Mouse (Mus musculus) limb, embryonic 13.5 days (tissue): ENCODE results near the gene Pard6b. TPM values are rescaled to one million over a fixed set of nuclear protein-coding genes. Genes with fewer than 3 reads are reported as not detected.

Experiments used
- ATAC-seq: fragments of 200-750 bp; cut with Nextera tagmentation; 2 replicates; pipeline ENCODE4 v1.8.0; 2017; ENCODE audit warnings: low read depth, moderate number of reproducible peaks, moderate TSS enrichment; ENCODE audit not compliant: low FRiP score
- H3K27ac ChIP-seq: fragments of 300-500 bp; sonication (generic); 2 replicates; pipeline ENCODE4 v1.5.1; 2015; ENCODE audit warnings: inconsistent platforms, mild to moderate bottlenecking, moderate library complexity
- H3K27me3 ChIP-seq: fragments of 300-500 bp; sonication (generic); 2 replicates; pipeline ENCODE4 v1.6.1; 2015; ENCODE audit warnings: mild to moderate bottlenecking, inconsistent platforms
- H3K36me3 ChIP-seq: fragments of 300-500 bp; sonication (generic); 2 replicates; pipeline ENCODE4 v1.6.1; 2015; ENCODE audit warnings: inconsistent platforms, mild to moderate bottlenecking, moderate library complexity
- H3K4me1 ChIP-seq: fragments of 300-500 bp; sonication (generic); 2 replicates; pipeline ENCODE4 v1.6.1; 2015; ENCODE audit warnings: inconsistent platforms
- H3K4me2 ChIP-seq: fragments of 300-500 bp; sonication (generic); replicated peaks from 2 replicates; pipeline ENCODE4 v1.6.1; 2015; ENCODE audit warnings: inconsistent platforms, mild to moderate bottlenecking, moderate library complexity
- H3K4me3 ChIP-seq: fragments of 300-500 bp; sonication (generic); 2 replicates; pipeline ENCODE4 v1.5.1; 2015; ENCODE audit warnings: moderate library complexity, mild to moderate bottlenecking, inconsistent platforms
- H3K9ac ChIP-seq: fragments of 300-500 bp; sonication (generic); 2 replicates; pipeline ENCODE4 v1.6.1; 2015; ENCODE audit warnings: mild to moderate bottlenecking, inconsistent platforms
- H3K9me3 ChIP-seq: fragments of 300-500 bp; sonication (generic); 2 replicates; pipeline ENCODE4 v1.6.1; 2016; ENCODE audit warnings: inconsistent platforms
- WGBS: fragments of 180-500 bp; shearing (Covaris S2); methylation state at CpG from one replicate; pipeline ENCODE4 v1.1.7; 2015; 5-methylcytosine and 5-hydroxymethylcytosine counted together
- polyA plus RNA-seq: library from polyadenylated mRNA; unstranded; fragments of >200 nt; fragmentation: Nextera tagmentation; extraction: Ambion mirVana; gene quantifications from 2 replicates; pipeline ENCODE4 v1.2.1, GENCODE M21; 2015

Pard6b gene
- polyA plus RNA-seq: 2.7 and 3.7 TPM in 2 replicates

GRCm38 (mm10) chr2:168080431-168081246 lies at the start of gene Pard6b:
TSS of gene Pard6b (plus strand) at chr2:168081004.
- H3K4me1 ChIP-seq: peaks cover 26% of the 10 kb centered on the region
- peak within 1 kb of the TSS; percentile 58 for H3K27ac ChIP-seq
- peaks cover 30% of the 10 kb centered on the region for H3K27me3 ChIP-seq
- peak within 1 kb of the TSS; percentile 73 for H3K9ac ChIP-seq
- H3K9me3 ChIP-seq: no peaks in the 10 kb centered on the region
- no peaks in the 10 kb centered on the region for H3K36me3 ChIP-seq
- peak; percentile 95 for ATAC-seq
- H3K4me3 ChIP-seq: peak within 1 kb of the TSS; percentile 78
- peak within 1 kb of the TSS; percentile 98 for H3K4me2 ChIP-seq
- WGBS: under 1% methylated on average over 95 of the region's 110 CpGs

GRCm38 (mm10) chr2:168031842-168032241 lies 49.0 kb upstream of the Pard6b start:
- peaks cover 2% of the 10 kb centered on the region; the same call in 1 of the 2 replicates for H3K4me1 ChIP-seq
- H3K36me3 ChIP-seq: no peaks in the 10 kb centered on the region
- no peak overlapping the region for H3K4me2 ChIP-seq
- WGBS: 80% methylated on average over 2 of the region's 2 CpGs
- H3K4me3 ChIP-seq: no peak overlapping the region
- H3K27ac ChIP-seq: no peak overlapping the region
- ATAC-seq: no peak
- no peak overlapping the region for H3K9ac ChIP-seq
- peaks cover 13% of the 10 kb centered on the region for H3K9me3 ChIP-seq
- H3K27me3 ChIP-seq: no peaks in the 10 kb centered on the region

GRCm38 (mm10) chr2:168033905-168034304 lies 46.9 kb upstream of the Pard6b start:
- Histone ChIP-seq H3K4me2 (no peak overlapping the region), H3K9ac (no peak overlapping the region), H3K27me3 (no peaks in the 10 kb centered on the region), H3K4me3 (no peak overlapping the region), H3K9me3 (peaks cover 3% of the 10 kb centered on the region; the same call in 1 of the 2 replicates), H3K36me3 (no peaks in the 10 kb centered on the region), H3K4me1 (peaks cover 7% of the 10 kb centered on the region; the same call in 1 of the 2 replicates), H3K27ac (no peak overlapping the region)
- ATAC-seq: no peak
- WGBS: 62% methylated on average over 10 of the region's 10 CpGs

GRCm38 (mm10) chr2:168035907-168036306 lies 44.9 kb upstream of the Pard6b start:
- Histone ChIP-seq H3K9me3 (no peaks in the 10 kb centered on the region), H3K27me3 (no peaks in the 10 kb centered on the region), H3K4me1 (peaks cover 7% of the 10 kb centered on the region; the same call in 1 of the 2 replicates), H3K27ac (no peak overlapping the region), H3K4me2 (no peak overlapping the region), H3K36me3 (no peaks in the 10 kb centered on the region), H3K4me3 (no peak overlapping the region), H3K9ac (no peak overlapping the region)
- 90% methylated on average over 6 of the region's 6 CpGs for WGBS
- ATAC-seq: no peak

GRCm38 (mm10) chr2:168037063-168037462 lies 43.7 kb upstream of the Pard6b start:
- H3K9ac ChIP-seq: peak overlapping the region; percentile 25; the same call in 1 of the 2 replicates
- H3K27ac ChIP-seq: no peak overlapping the region
- WGBS: 27% methylated on average over 3 of the region's 3 CpGs
- no peak overlapping the region for H3K4me3 ChIP-seq
- no peaks in the 10 kb centered on the region for H3K9me3 ChIP-seq
- no peak overlapping the region for H3K4me2 ChIP-seq
- no peak for ATAC-seq
- H3K4me1 ChIP-seq: peaks cover 7% of the 10 kb centered on the region; the same call in 1 of the 2 replicates
- H3K36me3 ChIP-seq: no peaks in the 10 kb centered on the region
- no peaks in the 10 kb centered on the region for H3K27me3 ChIP-seq

DNA sequence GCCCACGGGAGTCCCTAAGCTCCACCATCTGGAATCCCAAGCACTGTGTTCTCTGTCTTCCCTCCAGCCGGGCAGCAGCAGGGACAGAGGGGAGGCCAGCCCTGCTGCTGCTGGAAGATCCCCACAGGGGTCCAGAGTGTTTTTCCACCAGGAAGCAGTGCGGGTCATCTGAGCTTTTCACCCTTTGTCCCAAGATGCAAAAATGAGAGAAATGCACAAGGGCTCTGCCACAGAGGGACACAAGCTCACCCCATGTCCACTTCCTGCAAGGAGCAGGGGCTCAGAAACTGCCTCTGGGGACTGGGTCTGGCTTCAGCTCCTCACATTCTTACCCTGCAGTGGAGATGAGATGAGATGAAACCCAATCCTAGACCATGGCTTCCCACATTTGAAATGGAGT lies 40.1 kb upstream of the Pard6b start:
- Histone ChIP-seq H3K9me3 (no peaks in the 10 kb centered on the region), H3K27me3 (no peaks in the 10 kb centered on the region), H3K4me1 (peaks cover 23% of the 10 kb centered on the region), H3K9ac (no peak overlapping the region), H3K27ac (no peak overlapping the region), H3K4me2 (no peak overlapping the region), H3K4me3 (no peak overlapping the region), H3K36me3 (no peaks in the 10 kb centered on the region)
- no peak for ATAC-seq
- WGBS: 57% methylated on average over 3 of the region's 3 CpGs

DNA sequence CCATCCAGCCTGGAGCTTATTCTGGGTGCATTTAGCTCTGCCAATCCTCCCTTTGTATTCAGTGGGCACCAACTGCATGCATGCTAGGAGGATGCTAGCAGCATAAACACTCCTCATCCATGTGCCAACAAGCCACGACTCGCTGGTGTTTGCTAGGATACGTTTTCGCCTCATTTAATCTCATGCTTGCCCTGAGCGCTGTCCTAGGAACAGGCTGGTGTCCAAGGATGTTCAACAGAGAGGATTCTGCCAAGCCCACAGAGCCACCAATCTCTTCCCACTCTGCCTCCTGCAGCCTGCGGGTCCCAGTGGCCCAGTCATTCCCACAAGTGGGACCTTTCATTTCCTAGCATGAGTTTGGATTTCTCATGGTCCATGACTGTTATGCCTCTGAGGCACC lies 38.8 kb upstream of the Pard6b start:
- Histone ChIP-seq H3K9ac (no peak overlapping the region), H3K36me3 (no peaks in the 10 kb centered on the region), H3K4me2 (no peak overlapping the region), H3K4me3 (no peak overlapping the region), H3K27ac (no peak overlapping the region), H3K4me1 (peaks cover 28% of the 10 kb centered on the region), H3K27me3 (no peaks in the 10 kb centered on the region), H3K9me3 (no peaks in the 10 kb centered on the region)
- ATAC-seq: no peak
- WGBS: 87% methylated on average over 6 of the region's 6 CpGs

DNA sequence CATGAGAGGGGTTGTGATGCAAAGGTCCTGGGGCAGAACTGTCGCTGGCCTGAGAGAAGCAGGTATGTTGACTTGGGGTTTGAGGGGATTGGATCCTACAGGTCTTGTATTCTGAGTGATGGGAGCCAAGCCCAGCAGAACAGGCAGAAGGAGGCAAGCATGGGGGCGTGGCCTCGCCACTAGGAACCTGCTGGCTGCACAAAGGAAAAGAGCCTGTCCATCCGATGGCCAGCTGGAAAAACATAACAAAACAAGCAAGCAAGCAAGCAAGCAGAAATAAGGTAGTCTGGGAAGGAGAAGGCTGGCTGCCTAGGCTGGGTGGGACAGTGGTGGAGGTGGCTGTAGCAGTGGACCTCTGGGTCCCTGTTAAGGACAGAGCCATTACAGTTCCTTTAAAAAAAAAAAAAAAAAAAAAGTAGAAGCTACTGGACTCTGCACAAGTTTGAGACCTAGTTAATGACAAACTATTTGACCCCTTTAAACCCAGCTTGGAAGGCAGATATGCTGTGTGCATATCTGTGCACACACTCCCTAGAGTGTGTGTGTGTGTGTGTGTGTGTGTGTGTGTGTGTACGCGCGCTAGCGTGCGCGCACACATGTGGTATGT lies 36.0 kb upstream of the Pard6b start:
- Histone ChIP-seq H3K27me3 (peaks cover 12% of the 10 kb centered on the region), H3K4me3 (no peak overlapping the region), H3K27ac (peak overlapping the region; percentile 89; the same call in 1 of the 2 replicates), H3K36me3 (no peaks in the 10 kb centered on the region), H3K4me1 (peaks cover 35% of the 10 kb centered on the region), H3K9ac (no peak overlapping the region), H3K9me3 (no peaks in the 10 kb centered on the region), H3K4me2 (0 out of 2 replicates have a peak overlapping the region, but pooled peaks have one; percentile 38)
- 84% methylated on average over 10 of the region's 10 CpGs for WGBS
- no peak for ATAC-seq

DNA sequence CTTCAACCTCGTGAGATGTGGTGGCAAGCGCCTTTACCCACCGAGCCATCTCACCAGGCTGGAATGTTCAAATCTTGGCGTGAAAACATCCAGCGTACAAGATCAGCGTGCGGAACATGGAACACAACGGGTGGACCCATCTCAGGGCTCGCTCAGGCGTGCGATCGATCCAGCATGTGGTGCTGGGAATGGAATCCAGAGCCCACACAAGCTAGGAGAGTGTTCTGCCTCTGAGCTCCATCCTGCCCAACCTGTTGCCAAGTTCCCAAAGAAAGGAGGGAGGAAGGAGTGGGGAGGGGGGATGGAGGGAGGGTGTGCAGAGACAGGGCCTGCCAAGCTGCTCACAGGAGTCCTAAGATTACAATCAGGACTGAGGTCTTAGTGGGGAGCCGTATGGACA lies 35.4 kb upstream of the Pard6b start:
- no peaks in the 10 kb centered on the region for H3K9me3 ChIP-seq
- peak; percentile 75 for ATAC-seq
- H3K27me3 ChIP-seq: peaks cover 18% of the 10 kb centered on the region
- WGBS: 66% methylated on average over 13 of the region's 13 CpGs
- H3K36me3 ChIP-seq: no peaks in the 10 kb centered on the region
- H3K4me1 ChIP-seq: peaks cover 41% of the 10 kb centered on the region
- H3K4me2 ChIP-seq: peak overlapping the region; percentile 38
- H3K9ac ChIP-seq: 0 out of 2 replicates have a peak overlapping the region, but pooled peaks have one; percentile 35
- H3K27ac ChIP-seq: peak overlapping the region; percentile 89
- no peak overlapping the region for H3K4me3 ChIP-seq

GRCm38 (mm10) chr2:168045771-168046170 lies 35.0 kb upstream of the Pard6b start:
- Histone ChIP-seq H3K27me3 (peaks cover 22% of the 10 kb centered on the region), H3K4me2 (peak overlapping the region; percentile 38), H3K9me3 (no peaks in the 10 kb centered on the region), H3K4me3 (no peak overlapping the region), H3K27ac (peak overlapping the region; percentile 89), H3K36me3 (no peaks in the 10 kb centered on the region), H3K9ac (peak overlapping the region; percentile 35; the same call in 1 of the 2 replicates), H3K4me1 (peaks cover 45% of the 10 kb centered on the region)
- ATAC-seq: peak; percentile 88
- 6% methylated on average over 5 of the region's 5 CpGs for WGBS

DNA sequence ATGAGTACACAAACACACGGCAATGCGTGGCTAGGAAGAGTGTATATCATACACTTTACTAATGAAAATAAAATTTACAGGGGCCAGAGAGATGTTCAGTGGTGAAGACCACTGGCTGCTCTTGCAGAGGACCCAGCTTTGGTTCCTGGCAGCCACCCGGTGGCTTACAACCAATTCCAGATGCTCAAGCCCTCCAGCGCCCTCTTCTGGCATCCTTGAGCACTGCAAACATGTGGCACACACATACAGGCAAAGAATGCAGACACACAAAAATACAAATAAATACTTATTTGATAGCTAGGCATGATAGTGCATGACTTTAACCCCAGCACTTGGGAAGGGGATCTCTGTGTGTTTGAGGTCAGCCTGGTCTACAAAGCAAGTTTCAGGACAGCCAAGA lies 34.3 kb upstream of the Pard6b start:
- H3K27ac ChIP-seq: peak overlapping the region; percentile 89
- peaks cover 29% of the 10 kb centered on the region for H3K27me3 ChIP-seq

GRCm38 (mm10) chr2:168049002-168049635 lies 31.7 kb upstream of the Pard6b start:
- H3K27me3 ChIP-seq: peaks cover 39% of the 10 kb centered on the region
- peak overlapping the region; percentile 79 for H3K9ac ChIP-seq
- ATAC-seq: no peak
- no peaks in the 10 kb centered on the region for H3K36me3 ChIP-seq
- WGBS: 9% methylated on average over 16 of the region's 16 CpGs
- H3K4me2 ChIP-seq: peak overlapping the region; percentile 94
- H3K9me3 ChIP-seq: no peaks in the 10 kb centered on the region
- H3K27ac ChIP-seq: peak overlapping the region; percentile 15; the same call in 1 of the 2 replicates
- H3K4me3 ChIP-seq: peak overlapping the region; percentile 59
- H3K4me1 ChIP-seq: peaks cover 46% of the 10 kb centered on the region

More for the DNA sequence above, 34.3 kb upstream of the Pard6b start:
- peaks cover 46% of the 10 kb centered on the region for H3K4me1 ChIP-seq
- ATAC-seq: no peak
- H3K9me3 ChIP-seq: no peaks in the 10 kb centered on the region
- H3K36me3 ChIP-seq: no peaks in the 10 kb centered on the region
- H3K4me2 ChIP-seq: peak overlapping the region; percentile 38; the same call in 1 of the 2 replicates
- H3K9ac ChIP-seq: no peak overlapping the region
- 74% methylated on average over 4 of the region's 4 CpGs for WGBS
- no peak overlapping the region for H3K4me3 ChIP-seq
